Mouse (Mus musculus): ENCODE measurements around the gene Pygb.

DNA sequence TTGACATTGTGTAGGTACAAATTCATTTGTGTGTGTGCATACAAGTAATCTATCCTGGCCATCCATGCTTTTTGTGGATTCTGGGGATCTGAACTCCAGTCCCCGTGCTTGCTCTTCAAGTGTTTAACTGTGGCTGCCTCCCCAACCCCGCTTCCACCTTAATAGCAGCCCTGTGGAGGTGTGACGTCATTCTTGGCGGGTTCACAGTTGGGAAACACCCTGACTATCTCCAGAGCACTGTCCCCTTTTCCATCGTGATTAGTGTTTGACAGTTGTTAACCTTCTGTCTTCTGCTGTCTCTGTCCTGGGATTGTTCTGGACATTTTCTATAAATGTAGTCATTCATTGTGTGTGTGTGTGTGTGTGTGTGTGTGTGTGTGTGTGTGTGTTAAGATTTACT lies 24.1 kb downstream of the Pygb start:
- TF ChIP-seq GATA2 (IDR thresholded peaks at IDR 0.05; ENCODE audit: borderline replicate concordance, low read depth, low read length), result no peak
- TF ChIP-seq CTCF (IDR thresholded peaks at IDR 0.05; ENCODE audit: low read depth, low read length), result no peak
- TF ChIP-seq POLR2AphosphoS5 (IDR thresholded peaks at IDR 0.05; ENCODE audit: insufficient replicate concordance, low read depth, low read length), result no peak
- TF ChIP-seq GATA1 (IDR thresholded peaks at IDR 0.05; ENCODE audit: borderline replicate concordance, low read length), result no peak
- TF ChIP-seq TAL1 (conservative IDR thresholded peaks at IDR 0.05; ENCODE audit: low read depth, low read length), result no peak
